Mouse (Mus musculus): Measurements from ENCODE around the gene Gamt.

Gene Gamt

GRCm38 (mm10) chr10:80285222-80286070 is 24.6 kb upstream of the Gamt start:
- no peak for DNase-seq (ENCODE audit: low spot score)

GRCm38 (mm10) chr10:80282481-80283441 is 21.9 kb upstream of the Gamt start:
- DNase-seq (ENCODE audit: low spot score), result peak; percentile 65

- DNase-seq (ENCODE audit: low spot score), result peak; percentile 81
Observed at GRCm38 (mm10) chr10:80281921-80282371, 21.1 kb upstream of the Gamt start.

GRCm38 (mm10) chr10:80281304-80281703 is 20.5 kb upstream of the Gamt start:
- DNase-seq (ENCODE audit: low spot score), result peak; percentile 63

GRCm38 (mm10) chr10:80279273-80279672 is 18.5 kb upstream of the Gamt start:
- DNase-seq (ENCODE audit: low spot score), result no peak

GRCm38 (mm10) chr10:80278390-80278789 is 17.6 kb upstream of the Gamt start:
- no peak for DNase-seq (ENCODE audit: low spot score)

- no peak for DNase-seq (ENCODE audit: low spot score)
Observed at GRCm38 (mm10) chr10:80276238-80276637, 15.4 kb upstream of the Gamt start.

GRCm38 (mm10) chr10:80273847-80274246 is 13.0 kb upstream of the Gamt start:
- DNase-seq (ENCODE audit: low spot score), result peak; percentile 55

GRCm38 (mm10) chr10:80271870-80272585 is 11.2 kb upstream of the Gamt start:
- DNase-seq (ENCODE audit: low spot score), result no peak

- DNase-seq (ENCODE audit: low spot score), result no peak
Observed at GRCm38 (mm10) chr10:80271186-80271843, 10.5 kb upstream of the Gamt start.

GRCm38 (mm10) chr10:80270734-80271181 is 9.9 kb upstream of the Gamt start:
- no peak for DNase-seq (ENCODE audit: low spot score)

GRCm38 (mm10) chr10:80270099-80270498 is 9.3 kb upstream of the Gamt start:
- no peak for DNase-seq (ENCODE audit: low spot score)

GRCm38 (mm10) chr10:80265149-80265486 is 4.3 kb upstream of the Gamt start:
- no peak for DNase-seq (ENCODE audit: low spot score)

- DNase-seq (ENCODE audit: low spot score), result peak; percentile 99
Observed at GRCm38 (mm10) chr10:80264341-80265148, 3.7 kb upstream of the Gamt start.

- DNase-seq (ENCODE audit: low spot score), result no peak
Observed at GRCm38 (mm10) chr10:80262776-80263365, 2.1 kb upstream of the Gamt start.

GRCm38 (mm10) chr10:80262169-80262568 is 1.4 kb upstream of the Gamt start:
- no peak for DNase-seq (ENCODE audit: low spot score)

- peak; percentile 99 for DNase-seq (ENCODE audit: low spot score)
Observed at GRCm38 (mm10) chr10:80261585-80261968, 765 bp upstream of the Gamt start.

- DNase-seq (ENCODE audit: low spot score), result no peak
Observed at GRCm38 (mm10) chr10:80259861-80260641, 761 bp downstream of the Gamt start.

- DNase-seq (ENCODE audit: low spot score), result no peak
Observed at GRCm38 (mm10) chr10:80259463-80259805, 1.4 kb downstream of the Gamt start.

Measured in lung, postnatal 25 days (tissue).